Mouse (Mus musculus): ENCODE measurements around the gene Psmb11.

DNA sequence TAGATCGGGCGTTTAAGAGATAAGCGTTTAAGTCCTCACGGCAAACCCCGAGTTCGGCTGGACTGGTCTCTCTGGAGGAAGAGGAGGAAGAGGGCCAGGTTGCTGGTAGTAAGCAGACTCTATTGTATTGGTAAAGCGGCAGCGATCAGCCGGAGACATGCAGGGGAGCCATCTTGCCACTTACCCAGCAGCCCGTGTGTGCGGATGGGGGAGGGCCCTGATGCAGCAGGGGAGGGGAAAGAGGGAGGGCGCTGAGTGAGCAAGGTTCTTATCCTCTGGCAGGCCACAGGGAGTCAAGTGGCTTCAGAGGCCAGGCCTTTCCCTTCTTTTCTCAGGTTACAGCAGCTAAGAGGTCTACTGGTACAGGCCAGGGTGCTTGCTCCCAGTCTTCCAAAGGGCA, 32.3 kb downstream of the Psmb11 start:
- TF ChIP-seq CHD2 (IDR thresholded peaks at IDR 0.05; ENCODE audit: low read depth, low read length), result no peak
- no peak for TF ChIP-seq ZNF384 (IDR thresholded peaks at IDR 0.05; ENCODE audit: low read depth, low read length)
- TF ChIP-seq HCFC1 (IDR thresholded peaks at IDR 0.05; ENCODE audit: borderline replicate concordance, insufficient read depth, low read length), result no peak
- TF ChIP-seq ZC3H11A (IDR thresholded peaks at IDR 0.05; ENCODE audit: borderline replicate concordance, low read depth, low read length), result no peak

Measured in ES-E14 (cell line).